Mouse (Mus musculus) C2C12 (cell line): ENCODE results near the gene Alpk3. TPM values are rescaled to one million over a fixed set of nuclear protein-coding genes. Genes with fewer than 3 reads are reported as not detected.

Experiments
- H3K27me3 ChIP-seq: one replicate; pipeline ENCODE4 v1.6.1; 2011; ENCODE audit not compliant: control insufficient read depth, insufficient read depth, insufficient read length
- H3K36me3 ChIP-seq: one replicate; pipeline ENCODE4 v1.6.1; 2011; ENCODE audit not compliant: control insufficient read depth, insufficient read depth
- H3K4me3 ChIP-seq: one replicate; pipeline ENCODE4 v1.5.1; 2011; ENCODE audit warnings: mild to moderate bottlenecking, control low read depth; ENCODE audit not compliant: poor library complexity, insufficient read depth, severe bottlenecking
- H3K79me2 ChIP-seq: one replicate; pipeline ENCODE4 v1.6.1; 2011; ENCODE audit not compliant: control insufficient read depth, insufficient read depth
- H3K79me3 ChIP-seq: one replicate; pipeline ENCODE4 v1.6.1; 2011; ENCODE audit warnings: low read depth, control low read depth
- H3ac ChIP-seq: one replicate; pipeline ENCODE3; 2011; ENCODE audit warnings: low read depth; ENCODE audit not compliant: control insufficient read depth, insufficient read length
- CEBPB ChIP-seq: IDR thresholded peaks from one replicate; pipeline ENCODE4 v1.6.1; 2011; ENCODE audit warnings: low read depth, mild to moderate bottlenecking, control low read depth, moderate library complexity
- CTCF ChIP-seq: IDR thresholded peaks from one replicate; pipeline ENCODE4 v1.5.1; 2011; ENCODE audit not compliant: control insufficient read depth, insufficient read depth, insufficient read length
- FOSL1 ChIP-seq: IDR thresholded peaks from one replicate; pipeline ENCODE4 v1.8.0; 2011; ENCODE audit warnings: mild to moderate bottlenecking, low read length; ENCODE audit not compliant: poor library complexity, insufficient read depth, severe bottlenecking
- MAX ChIP-seq: IDR thresholded peaks from one replicate; pipeline ENCODE4 v1.6.1; 2011; ENCODE audit warnings: mild to moderate bottlenecking, control low read depth
- MYOD1 ChIP-seq: IDR thresholded peaks from one replicate; pipeline ENCODE4 v1.6.1; 2011; ENCODE audit warnings: low read depth; ENCODE audit not compliant: control insufficient read depth, insufficient read length
- MYOG ChIP-seq: IDR thresholded peaks from one replicate; pipeline ENCODE4 v1.6.1; 2011; ENCODE audit not compliant: control insufficient read depth, insufficient read length; ENCODE audit errors: extremely low read depth
- USF1 ChIP-seq: IDR thresholded peaks from one replicate; pipeline ENCODE4 v1.6.1; 2011; ENCODE audit warnings: low read depth, mild to moderate bottlenecking, control low read depth, moderate library complexity
- polyA plus RNA-seq: library from polyadenylated mRNA; unstranded; fragments of >200 nt; fragmentation: generic; extraction: Trizol; gene quantifications from one replicate; pipeline ENCODE4 v1.2.1, GENCODE M21; 2012; ENCODE audit warnings: missing spikeins

The Alpk3 gene
- polyA plus RNA-seq, 1 experiment = 0.14 TPM

GRCm38 (mm10) chr7:81063332-81063731 lies 5.9 kb downstream of the Alpk3 start:
- no peaks in the 10 kb centered on the region for H3K79me3 ChIP-seq

GRCm38 (mm10) chr7:81066714-81067113 lies 9.3 kb downstream of the Alpk3 start:
- Histone ChIP-seq H3K79me3 (no peaks in the 10 kb centered on the region), H3ac (no peak overlapping the region), H3K36me3 (no peaks in the 10 kb centered on the region), H3K79me2 (no peaks in the 10 kb centered on the region), H3K27me3 (peaks cover 20% of the 10 kb centered on the region), H3K4me3 (no peak overlapping the region)
- TF ChIP-seq USF1 (no peak), FOSL1 (no peak), MYOD1 (no peak), MYOG (no peak), CEBPB (no peak), MAX (no peak), CTCF (no peak)

More at GRCm38 (mm10) chr7:81063332-81063731, 5.9 kb downstream of the Alpk3 start:
- Histone ChIP-seq H3ac (no peak overlapping the region), H3K4me3 (no peak overlapping the region), H3K27me3 (peaks cover 16% of the 10 kb centered on the region), H3K79me2 (no peaks in the 10 kb centered on the region), H3K36me3 (no peaks in the 10 kb centered on the region)
- TF ChIP-seq USF1 = no peak
- no peak for TF ChIP-seq CTCF
- no peak for TF ChIP-seq MAX
- no peak for TF ChIP-seq CEBPB
- no peak for TF ChIP-seq FOSL1

GRCm38 (mm10) chr7:81072463-81072862 lies 15.1 kb downstream of the Alpk3 start:
- Histone ChIP-seq H3K79me2 (no peaks in the 10 kb centered on the region), H3K4me3 (no peak overlapping the region), H3K79me3 (no peaks in the 10 kb centered on the region), H3ac (no peak overlapping the region), H3K27me3 (peaks cover 14% of the 10 kb centered on the region), H3K36me3 (no peaks in the 10 kb centered on the region)
- TF ChIP-seq USF1 (no peak), MAX (no peak), MYOD1 (no peak), MYOG (no peak), FOSL1 (no peak), CEBPB (no peak), CTCF (no peak)

- Histone ChIP-seq H3K27me3 (peaks cover 14% of the 10 kb centered on the region), H3K79me2 (no peaks in the 10 kb centered on the region), H3K36me3 (no peaks in the 10 kb centered on the region), H3K79me3 (no peaks in the 10 kb centered on the region), H3ac (no peak overlapping the region), H3K4me3 (no peak overlapping the region)
- no peak for TF ChIP-seq USF1
- TF ChIP-seq MYOD1 = no peak
- TF ChIP-seq MYOG = no peak
- no peak for TF ChIP-seq CEBPB
- TF ChIP-seq FOSL1 = no peak
- no peak for TF ChIP-seq MAX
- no peak for TF ChIP-seq CTCF
Measured at GRCm38 (mm10) chr7:81073273-81073672, 15.9 kb downstream of the Alpk3 start.

- Histone ChIP-seq H3K79me2 (no peaks in the 10 kb centered on the region), H3K4me3 (no peak overlapping the region), H3K27me3 (peaks cover 14% of the 10 kb centered on the region), H3ac (no peak overlapping the region), H3K36me3 (no peaks in the 10 kb centered on the region), H3K79me3 (no peaks in the 10 kb centered on the region)
- no peak for TF ChIP-seq USF1
- TF ChIP-seq MYOD1 = peak; percentile 80
Measured at GRCm38 (mm10) chr7:81074546-81074945, 17.1 kb downstream of the Alpk3 start.

- Histone ChIP-seq H3ac (no peak overlapping the region), H3K79me2 (no peaks in the 10 kb centered on the region), H3K27me3 (peaks cover 10% of the 10 kb centered on the region), H3K4me3 (no peak overlapping the region), H3K79me3 (no peaks in the 10 kb centered on the region), H3K36me3 (no peaks in the 10 kb centered on the region)
- no peak for TF ChIP-seq USF1
- no peak for TF ChIP-seq CEBPB
- TF ChIP-seq MYOD1 = no peak
- no peak for TF ChIP-seq MAX
- no peak for TF ChIP-seq CTCF
- TF ChIP-seq FOSL1 = no peak
- no peak for TF ChIP-seq MYOG
Measured at GRCm38 (mm10) chr7:81075299-81075698, 17.9 kb downstream of the Alpk3 start.
